Mouse (Mus musculus) small intestine, adult 2 months (tissue): ENCODE measurements around the gene Glyctk.

Source experiments
- CTCF ChIP-seq: fragments of 200-500 bp; IDR thresholded peaks from 2 replicates; pipeline ENCODE4 v1.5.1; 2012; ENCODE audit warnings: low read depth, mild to moderate bottlenecking, control low read depth, inconsistent platforms, low read length, moderate library complexity, mixed read lengths; ENCODE audit not compliant: insufficient replicate concordance, insufficient read length; ENCODE audit errors: extremely low read depth
- POLR2A ChIP-seq: fragments of 200-500 bp; IDR thresholded peaks from 2 replicates; pipeline ENCODE4 v1.6.1; 2012; ENCODE audit warnings: low read depth, mild to moderate bottlenecking, control low read depth, inconsistent platforms, low read length, moderate library complexity

DNA sequence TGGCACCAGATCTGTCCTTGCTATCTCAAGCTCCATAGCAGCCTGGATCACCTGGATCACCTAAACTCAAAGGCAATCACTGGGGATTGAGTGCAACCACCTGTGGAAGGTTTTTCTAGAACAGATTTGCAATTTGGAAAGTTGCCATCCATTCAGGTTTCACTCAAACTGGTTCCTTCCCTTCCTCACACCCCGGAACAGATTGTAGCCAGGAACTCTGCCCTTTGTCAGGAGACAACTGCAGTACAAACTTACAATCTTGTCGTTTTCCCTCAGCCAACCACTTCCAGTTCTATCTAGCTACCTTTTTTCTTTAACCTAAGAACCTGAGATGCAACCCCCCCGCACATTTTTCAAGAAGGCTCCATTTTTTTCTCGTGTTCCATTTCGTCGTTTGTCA, 12.0 kb upstream of the Glyctk start:
- TF ChIP-seq POLR2A, result no peak
- no peak for TF ChIP-seq CTCF
